Mouse (Mus musculus) gastrocnemius, postnatal 10 days (tissue): ENCODE results near the gene Ap1m2. TPM values are rescaled to one million over a fixed set of nuclear protein-coding genes. Genes with fewer than 3 reads are reported as not detected.

Experiments
- DNase-seq: peaks from one replicate; pipeline ENCODE4 v3.0.0; 2021; ENCODE audit warnings: mixed read lengths
- long read RNA-seq, 2 experiments: library from polyadenylated mRNA; stranded (forward); transcript quantifications; one replicate each; pipeline ENCODE4 v2.0.0; 2021
- total RNA-seq, 2 experiments: library from RNA; stranded (reverse); gene quantifications; 2 replicates each; pipeline ENCODE4 v1.2.3; 2021

Ap1m2 gene
- not detected for total RNA-seq
- long read RNA-seq, experiment 1 = 0 reads
- long read RNA-seq, experiment 2 = 0 reads

GRCm38 (mm10) chr9:21312134-21312533 lies at the start of gene Ap1m2:
Ap1m2 (minus strand) TSS chr9:21312337.
- DNase-seq = no peak

DNA sequence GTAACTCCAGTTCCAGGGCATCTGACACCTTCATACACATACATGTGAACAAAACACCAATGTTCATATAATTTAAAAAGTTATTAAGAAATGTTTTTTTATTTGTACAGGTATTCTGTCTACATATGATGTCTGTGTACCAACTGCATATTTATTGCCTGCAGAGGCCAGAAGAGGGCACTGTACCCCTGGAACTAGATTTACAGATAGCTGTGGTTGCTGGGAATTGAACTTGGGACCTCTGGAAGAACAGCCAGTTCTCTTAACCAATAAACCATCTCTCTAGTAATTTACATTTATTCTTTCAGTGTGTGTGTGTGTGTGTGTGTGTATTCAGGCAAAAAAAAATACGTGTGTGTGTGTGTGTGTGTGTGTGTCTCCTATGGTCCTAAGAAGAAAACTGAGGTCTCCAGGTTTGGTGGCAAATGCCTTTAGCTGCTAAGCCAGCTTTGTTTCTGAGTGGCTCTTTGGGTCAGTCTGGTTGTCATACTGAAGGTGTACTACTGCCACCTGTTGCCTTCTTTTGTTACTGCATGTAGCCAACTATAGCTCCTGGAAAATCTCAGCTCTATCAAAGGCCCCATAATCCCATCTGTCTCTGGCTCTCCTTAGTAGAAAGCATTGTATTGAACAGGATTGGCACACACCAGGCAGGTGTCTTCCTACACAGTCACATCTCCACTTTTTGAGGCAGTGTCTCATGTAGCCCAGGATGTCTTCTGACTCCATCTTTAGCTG lies 45.0 kb upstream of the Ap1m2 start:
- DNase-seq = peak; percentile 66

DNA sequence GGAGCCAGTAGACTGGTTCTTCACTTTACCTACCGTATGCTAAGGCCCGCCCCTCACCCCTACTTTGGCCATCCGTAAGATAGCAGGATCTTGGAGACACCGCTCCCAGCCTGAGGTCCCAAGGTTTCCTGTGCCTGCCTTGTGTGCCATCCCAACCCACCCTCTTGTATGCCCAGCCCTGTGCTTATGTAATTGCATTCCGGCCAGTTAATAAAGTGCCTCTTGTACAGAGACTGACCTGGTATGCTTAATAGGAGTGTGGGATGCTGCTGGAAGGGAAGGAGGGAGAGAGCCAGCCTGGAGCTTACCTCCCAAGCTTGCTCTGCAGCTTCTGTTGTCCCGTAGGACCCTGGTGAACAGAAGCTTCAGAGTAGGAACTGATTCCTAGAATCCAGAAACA lies 42.7 kb upstream of the Ap1m2 start:
- DNase-seq = no peak

DNA sequence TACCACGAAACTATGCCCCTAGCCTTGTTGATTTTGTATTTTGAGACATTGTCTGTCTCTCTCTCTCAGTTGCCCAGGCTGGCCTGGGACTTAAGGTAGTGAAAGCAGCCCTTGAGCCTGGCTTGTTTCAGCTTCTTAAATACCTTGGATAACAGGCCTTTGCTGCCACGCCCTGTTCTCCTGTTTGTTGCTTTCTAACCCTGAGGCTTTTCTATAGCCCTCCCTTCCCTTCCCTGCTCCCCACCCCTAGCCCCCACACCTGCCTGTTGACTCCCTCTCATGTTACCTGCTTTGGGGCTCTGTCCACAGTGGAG lies 41.2 kb upstream of the Ap1m2 start:
- no peak for DNase-seq

- DNase-seq = no peak
Observed at GRCm38 (mm10) chr9:21352463-21353372, 40.6 kb upstream of the Ap1m2 start.

GRCm38 (mm10) chr9:21351702-21352377 lies 39.7 kb upstream of the Ap1m2 start:
- no peak for DNase-seq

DNA sequence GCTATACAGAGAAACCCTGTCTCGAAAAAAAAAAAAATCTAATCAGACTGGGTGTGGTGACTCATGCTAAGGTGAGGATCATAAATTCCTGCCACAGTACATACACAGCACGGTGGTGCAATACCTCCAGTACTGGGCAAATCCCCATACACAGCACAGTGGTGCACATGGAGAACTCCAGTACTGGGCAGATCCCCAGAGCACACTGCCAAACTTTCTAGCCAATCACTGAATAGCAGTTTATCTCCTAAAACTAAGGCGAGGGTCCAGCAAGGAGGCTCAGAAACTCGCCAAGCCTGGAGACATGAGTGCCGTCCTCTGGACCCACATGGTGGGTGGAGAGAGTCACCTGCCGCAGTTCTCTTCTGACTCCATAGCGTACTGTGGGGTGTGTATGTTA lies 39.0 kb upstream of the Ap1m2 start:
- no peak for DNase-seq

- DNase-seq = no peak
Observed at GRCm38 (mm10) chr9:21348152-21348551, 36.0 kb upstream of the Ap1m2 start.

- no peak for DNase-seq
Observed at GRCm38 (mm10) chr9:21346627-21347365, 34.7 kb upstream of the Ap1m2 start.

DNA sequence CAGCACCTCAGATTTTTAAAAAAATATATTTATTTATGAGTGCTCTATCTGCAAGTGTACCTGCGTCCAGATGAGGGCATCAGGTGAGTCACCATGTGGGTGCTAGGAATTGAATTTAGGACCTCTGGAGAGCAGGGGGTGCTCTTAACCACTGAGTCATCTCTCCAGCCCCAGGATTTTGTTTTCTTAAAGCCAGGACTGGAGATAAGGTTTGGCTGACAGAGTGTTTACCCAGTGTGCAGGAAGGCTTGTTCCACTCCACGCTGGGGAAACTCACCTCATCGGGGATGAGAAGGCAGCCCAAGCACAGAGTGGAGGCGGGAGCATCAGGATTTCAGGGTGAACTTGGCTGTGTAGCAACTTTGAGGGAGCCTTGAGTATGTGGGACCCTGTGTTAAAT lies 28.3 kb upstream of the Ap1m2 start:
- no peak for DNase-seq

DNA sequence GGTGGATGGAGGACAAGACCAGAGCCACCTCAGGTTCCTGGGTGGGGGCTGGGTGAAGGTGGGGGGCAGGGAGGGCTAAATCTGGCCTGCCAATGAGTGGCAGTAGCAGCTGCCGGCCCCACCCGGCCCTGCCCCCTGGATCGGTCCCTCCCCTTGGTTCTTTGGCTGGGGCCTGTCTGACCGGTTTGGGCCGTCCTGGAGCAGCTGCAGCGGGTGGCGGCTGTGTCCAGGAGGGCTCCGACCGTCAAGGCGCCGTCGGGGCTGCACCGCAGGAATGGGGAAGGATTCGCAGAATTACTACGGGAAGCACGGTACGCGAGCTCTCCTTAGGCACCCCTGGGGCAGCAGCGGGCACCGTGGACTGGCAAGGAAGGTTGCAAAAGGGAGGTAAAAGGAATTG lies 25.5 kb upstream of the Ap1m2 start:
- peak; percentile 72 for DNase-seq

GRCm38 (mm10) chr9:21336491-21336890 lies 24.4 kb upstream of the Ap1m2 start:
- no peak for DNase-seq

DNA sequence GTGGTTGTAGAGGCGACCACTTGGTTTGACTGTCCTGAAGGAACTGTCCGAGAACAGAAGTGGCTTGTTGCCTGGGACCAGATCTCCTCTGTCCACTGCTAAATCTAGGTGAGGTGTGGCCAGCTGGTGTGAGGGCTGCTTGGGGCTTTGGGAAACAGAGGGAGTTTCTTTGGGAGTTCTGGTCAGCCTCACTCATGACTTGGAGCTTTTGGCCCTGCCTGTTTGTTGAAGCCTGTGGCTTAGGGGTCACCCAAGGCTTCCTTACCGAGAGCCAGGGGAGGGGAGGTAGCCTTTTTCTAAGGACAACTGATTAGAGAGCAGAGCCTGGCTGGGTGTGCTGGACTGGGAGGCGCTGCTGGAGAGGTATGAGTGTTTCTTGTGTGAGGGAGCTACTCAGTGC lies 23.3 kb upstream of the Ap1m2 start:
- DNase-seq = no peak

DNA sequence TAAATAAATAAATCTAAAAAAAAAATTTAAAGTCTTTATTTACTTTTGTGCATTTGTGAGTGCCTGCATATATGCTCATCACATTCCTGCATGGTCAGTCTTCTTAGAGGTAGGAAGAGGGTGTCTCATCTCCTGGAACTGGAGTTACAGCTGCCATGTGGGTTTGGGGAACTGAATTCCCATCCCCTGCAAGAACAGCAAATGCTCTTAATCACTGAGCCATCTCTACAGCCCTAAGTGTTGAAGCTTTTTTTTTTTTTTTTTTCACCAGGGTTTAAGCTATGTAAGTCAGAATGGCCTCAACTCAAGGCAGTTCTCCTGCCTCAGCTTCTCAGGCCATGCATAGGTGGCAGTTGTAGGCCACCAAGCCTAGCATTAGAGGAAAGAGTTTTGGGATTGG lies 22.6 kb upstream of the Ap1m2 start:
- no peak for DNase-seq

- no peak for DNase-seq
Observed at GRCm38 (mm10) chr9:21333523-21333922, 21.4 kb upstream of the Ap1m2 start.

DNA sequence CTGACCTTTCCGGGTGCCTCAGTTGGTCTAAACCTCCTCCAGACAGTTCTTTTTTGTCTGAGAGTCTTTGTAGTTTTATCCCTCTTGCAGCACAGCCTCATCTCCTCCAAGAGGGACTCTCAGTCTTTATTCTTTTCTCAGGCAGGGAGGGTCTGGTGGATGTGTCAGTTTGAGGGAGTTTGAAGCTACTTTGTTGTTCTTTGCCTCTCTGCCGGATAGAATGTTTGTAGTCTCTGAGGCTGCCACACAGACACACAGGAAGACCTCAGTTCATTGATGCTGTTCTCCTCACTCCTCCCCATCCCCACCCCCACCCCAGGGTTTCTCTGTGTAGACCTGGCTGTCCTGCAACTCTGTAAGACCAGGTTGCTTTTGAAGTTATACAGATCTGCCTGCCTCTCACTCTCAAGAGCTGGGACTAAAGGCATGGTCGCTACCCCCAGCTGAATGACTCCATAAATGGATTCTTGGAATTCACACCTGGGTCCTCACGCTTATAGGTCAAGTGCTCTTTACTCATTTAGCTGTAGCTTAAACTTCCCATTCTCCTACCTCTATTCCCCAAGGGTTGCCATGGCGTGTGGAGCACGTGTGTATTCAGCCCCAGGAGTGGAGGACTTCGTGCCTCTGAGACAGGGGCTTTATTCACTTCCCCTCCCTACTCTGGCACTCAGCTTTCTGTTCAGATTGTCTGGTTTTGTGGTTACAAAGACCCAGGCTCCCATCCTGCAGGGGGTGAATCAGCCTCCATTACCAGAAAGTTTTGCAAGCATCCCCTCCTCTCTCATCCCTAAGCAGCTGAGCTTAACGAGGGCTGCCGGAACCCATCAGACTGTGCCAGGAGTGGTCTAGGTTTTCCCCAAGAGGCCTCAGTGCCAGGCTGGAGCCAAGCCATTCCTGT lies 20.3 kb upstream of the Ap1m2 start:
- no peak for DNase-seq

DNA sequence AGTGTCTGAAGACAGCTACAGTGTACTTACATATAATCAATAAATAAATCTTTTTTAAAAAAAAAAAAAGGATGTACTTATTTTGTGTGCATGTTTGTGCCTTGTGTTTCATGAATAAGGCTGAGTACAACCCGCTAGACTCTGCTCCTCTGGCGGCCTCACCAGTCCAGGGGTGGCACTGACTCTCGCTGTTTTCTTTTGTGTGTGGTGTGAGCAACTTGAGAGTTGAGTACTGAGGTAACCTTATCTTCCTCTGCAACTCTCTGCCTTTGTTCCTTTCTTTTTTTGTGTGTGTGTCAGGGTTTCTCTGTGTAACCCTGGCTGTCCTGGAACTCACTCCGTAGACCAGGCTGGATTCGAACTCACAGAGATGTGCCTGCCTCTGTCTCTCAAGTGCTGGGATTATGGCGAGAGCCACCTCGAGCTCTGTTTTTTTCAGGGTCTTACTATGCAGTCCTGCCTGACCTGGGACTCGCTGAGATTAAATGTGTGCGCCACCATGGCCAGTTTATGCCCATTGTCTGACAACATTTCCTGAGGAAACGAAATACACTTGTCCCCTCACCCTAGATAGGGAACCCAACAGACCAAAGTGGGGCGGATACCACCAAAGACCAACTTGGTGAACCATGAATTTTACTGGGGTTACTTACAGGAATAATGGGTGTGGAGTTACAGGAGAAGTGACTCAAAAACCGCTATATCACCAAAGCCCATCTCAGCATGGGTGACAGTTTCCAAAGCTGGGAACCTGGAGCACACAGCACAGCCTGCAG lies 19.4 kb upstream of the Ap1m2 start:
- DNase-seq = no peak

DNA sequence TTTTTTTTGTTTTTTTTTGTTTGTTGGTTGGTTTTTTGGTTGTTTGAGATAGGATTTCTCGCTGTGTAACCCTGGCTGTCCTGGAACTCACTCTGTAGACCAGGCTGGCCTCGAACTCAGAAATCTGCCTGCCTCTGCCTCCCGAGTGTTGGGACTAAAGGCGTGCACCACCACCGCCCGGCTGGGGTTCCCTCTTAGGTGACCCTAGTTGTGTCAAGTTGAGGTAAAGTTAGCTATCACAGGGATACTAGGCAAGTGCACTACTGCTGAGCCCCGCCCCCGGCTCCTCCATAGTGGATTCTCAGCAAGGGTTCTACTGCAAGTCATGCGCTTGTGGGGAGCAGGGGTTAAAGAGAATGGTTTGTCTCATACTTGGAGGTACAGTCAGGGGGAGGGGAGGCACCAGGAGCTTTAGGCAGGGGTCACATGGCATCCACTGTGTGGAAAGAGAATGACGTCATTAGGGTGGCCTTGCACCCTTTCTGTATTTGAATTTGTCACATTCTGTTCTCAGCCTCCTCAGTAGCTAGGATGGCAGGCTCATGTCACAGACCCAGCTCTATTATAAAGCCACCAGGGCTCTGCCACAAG lies 17.7 kb upstream of the Ap1m2 start:
- DNase-seq = no peak

DNA sequence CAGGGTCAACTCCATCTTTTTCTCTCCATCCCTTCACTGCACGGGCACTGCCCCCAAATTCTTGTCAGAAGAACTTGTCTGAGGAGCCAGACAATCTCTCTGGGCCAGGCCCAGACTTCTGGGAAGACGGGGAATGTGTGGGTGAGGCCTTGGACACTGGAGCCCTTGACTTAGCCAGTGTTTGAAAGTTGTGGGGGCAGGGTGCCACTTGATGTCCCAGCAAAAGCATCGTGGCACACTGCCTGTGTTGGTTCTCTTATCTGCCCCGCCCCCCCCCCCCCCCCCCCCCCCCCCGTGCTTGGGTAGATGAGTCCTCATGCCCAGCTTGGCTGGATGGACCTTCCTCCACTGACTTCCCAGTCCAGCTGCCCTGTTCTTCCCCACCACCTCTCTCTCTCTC lies 16.9 kb upstream of the Ap1m2 start:
- DNase-seq = peak; percentile 50

DNA sequence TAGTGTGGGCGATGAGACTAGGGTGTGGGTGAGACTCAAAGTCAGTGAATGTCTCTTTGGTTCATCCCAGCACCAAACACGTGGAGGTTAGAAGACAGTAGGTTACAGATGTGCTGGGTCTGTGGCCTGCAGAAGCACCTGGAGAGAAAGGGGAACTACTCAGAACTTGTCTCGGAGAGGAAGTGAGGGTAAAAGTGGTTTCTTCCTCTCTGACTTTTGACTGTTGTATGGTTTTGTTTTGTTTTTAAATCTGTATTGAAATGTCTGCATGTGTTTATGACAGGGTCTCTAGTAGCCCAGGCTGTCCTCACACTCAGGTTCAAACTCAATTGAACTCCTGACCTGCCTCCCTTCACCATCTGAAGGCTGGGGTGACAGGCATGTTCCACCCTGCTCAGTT lies 15.9 kb upstream of the Ap1m2 start:
- DNase-seq = no peak
